ENCODE assay signal across 27 mouse cellular contexts in the genomic region with DNA sequence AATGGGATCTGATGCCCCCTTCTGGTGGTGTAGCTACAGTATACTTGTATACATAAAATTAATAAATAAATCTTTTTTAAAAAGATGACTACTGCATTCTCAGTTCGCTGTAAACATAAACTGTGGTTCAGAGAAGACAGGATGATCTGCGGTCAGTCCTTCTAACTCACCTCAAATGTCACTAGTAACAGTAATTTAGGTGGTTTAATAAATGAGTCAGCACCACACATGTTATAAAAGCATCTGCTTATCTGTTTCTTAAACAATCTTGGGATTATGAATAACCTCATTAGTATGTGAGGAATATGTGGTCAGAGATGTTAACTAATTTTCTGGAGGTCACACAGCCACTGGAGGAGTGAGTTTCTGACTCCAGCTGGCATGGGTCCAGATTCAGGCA.
DNase-seq lines count a peak whose midpoint lies in the region; ATAC-seq and TF ChIP-seq lines count a peak whose summit lies in the region.
"Had no signal": no experiment of that assay in that cellular context is flagged by ENCODE, and none has a peak within 500 bp of the region (broad histone marks: within the 10 kb centered on the region; RNA-seq: fewer than 3 reads in every experiment).

No protein-coding gene starts in this region.

- TF ChIP-seq EP300 in stomach, postnatal 0 days (optimal IDR thresholded peaks at IDR 0.05), result no peak

- no peak overlapping the region for H3K4me3 ChIP-seq in midbrain, embryonic 16.5 days (ENCODE audit: low read depth, low read length)
- no peak overlapping the region for H3K4me3 ChIP-seq in stomach, postnatal 0 days (ENCODE audit: low read depth, low read length)
- H3K4me3 ChIP-seq: embryonic facial prominence, embryonic 12.5 days; embryonic facial prominence, embryonic 15.5 days; heart, adult 2 months; heart, embryonic 10.5 days; hindbrain, embryonic 12.5 days; hindbrain, embryonic 15.5 days had no signal

- no peak overlapping the region for H3K9ac ChIP-seq in midbrain, embryonic 16.5 days (ENCODE audit: low read depth, low read length)
- H3K9ac ChIP-seq in stomach, postnatal 0 days (ENCODE audit: low read length), result no peak overlapping the region
- H3K9ac ChIP-seq: embryonic facial prominence, embryonic 12.5 days; embryonic facial prominence, embryonic 15.5 days; forebrain, postnatal 0 days; hindbrain, embryonic 12.5 days; hindbrain, embryonic 15.5 days had no signal

- no peaks in the 10 kb centered on the region for H3K36me3 ChIP-seq in midbrain, embryonic 16.5 days (ENCODE audit: control insufficient read depth, insufficient read depth, low read length)
- no peaks in the 10 kb centered on the region for H3K36me3 ChIP-seq in stomach, postnatal 0 days (ENCODE audit: control insufficient read depth, insufficient read depth, low read length)
- H3K36me3 ChIP-seq: embryonic facial prominence, embryonic 12.5 days; embryonic facial prominence, embryonic 15.5 days; G1E; heart, embryonic 10.5 days; hindbrain, embryonic 12.5 days; hindbrain, embryonic 15.5 days had no signal

- no peaks in the 10 kb centered on the region for H3K27me3 ChIP-seq in midbrain, embryonic 16.5 days (ENCODE audit: control insufficient read depth, insufficient read depth, low read depth, low read length)
- H3K27me3 ChIP-seq in stomach, postnatal 0 days (ENCODE audit: control insufficient read depth, insufficient read depth, low read length), result no peaks in the 10 kb centered on the region
- H3K27me3 ChIP-seq: CH12.LX; embryonic facial prominence, embryonic 12.5 days; embryonic facial prominence, embryonic 15.5 days; hindbrain, embryonic 12.5 days; hindbrain, embryonic 15.5 days had no signal

- H3K4me2 ChIP-seq in midbrain, embryonic 16.5 days (ENCODE audit: low read length), result no peak overlapping the region
- H3K4me2 ChIP-seq in stomach, postnatal 0 days (replicated peaks; ENCODE audit: low read depth), result no peak overlapping the region
- H3K4me2 ChIP-seq: embryonic facial prominence, embryonic 12.5 days; embryonic facial prominence, embryonic 15.5 days; hindbrain, embryonic 12.5 days; hindbrain, embryonic 15.5 days had no signal

- ATAC-seq in CD4-positive, CD25-positive, alpha-beta regulatory T cell, adult 4 months, result peak; percentile 75
- ATAC-seq in megakaryocyte, adult 5-6 weeks (ENCODE audit: poor library complexity, severe bottlenecking), result no peak
- no peak for ATAC-seq in midbrain, embryonic 16.5 days
- ATAC-seq in stomach, postnatal 0 days (ENCODE audit: low FRiP score, low TSS enrichment), result no peak
- ATAC-seq: forebrain, embryonic 14.5 days; forebrain, postnatal 0 days; intestine, embryonic 16.5 days had no signal

- no peak overlapping the region for H3K27ac ChIP-seq in midbrain, embryonic 16.5 days (ENCODE audit: low read length)
- H3K27ac ChIP-seq in stomach, postnatal 0 days (replicated peaks), result no peak overlapping the region
- H3K27ac ChIP-seq: embryonic facial prominence, embryonic 12.5 days; embryonic facial prominence, embryonic 15.5 days; heart, adult 2 months; heart, embryonic 10.5 days; hindbrain, embryonic 12.5 days; hindbrain, embryonic 15.5 days had no signal

- no peaks in the 10 kb centered on the region; the same call in 1 of the 2 replicates for H3K4me1 ChIP-seq in midbrain, embryonic 16.5 days (ENCODE audit: control insufficient read depth, insufficient read depth, low read length)
- H3K4me1 ChIP-seq in stomach, postnatal 0 days (replicated peaks; ENCODE audit: control insufficient read depth, insufficient read depth), result no peaks in the 10 kb centered on the region
- H3K4me1 ChIP-seq: embryonic facial prominence, embryonic 15.5 days; hindbrain, embryonic 12.5 days; hindbrain, embryonic 15.5 days had no signal

- DNase-seq in 3134 (ENCODE audit: extremely low read depth, insufficient read length, low spot score) (peak; percentile 23), 416B (ENCODE audit: low read depth) (peak; percentile 33)
- peak; percentile 63 for DNase-seq in induced T-regulatory cell, adult 2 months (ENCODE audit: low read depth)
- DNase-seq in ovary, postnatal 10 days (ENCODE audit: low spot score), result no peak
- no peak for DNase-seq in stomach, postnatal 0 days (ENCODE audit: low spot score)
- DNase-seq: adrenal gland, postnatal 10 days; adrenal gland, postnatal 36 days; B cell, adult 2 months; cerebellum, adult 18-20 months; cerebellum, adult 9-11 months; cerebellum, postnatal 25 days; forebrain, postnatal 0 days; gastrocnemius, postnatal 25 days; heart, adult 2 months; kidney, adult 18-20 months had no signal

- WGBS in midbrain, embryonic 16.5 days, result 96% methylated on average over 2 of the region's 2 CpGs
- 91% methylated on average over 2 of the region's 2 CpGs for WGBS in stomach, postnatal 0 days

- H3K9me3 ChIP-seq in midbrain, embryonic 16.5 days (replicated peaks; ENCODE audit: control insufficient read depth, low read length, poor library complexity, severe bottlenecking), result no peaks in the 10 kb centered on the region
- H3K9me3 ChIP-seq in stomach, postnatal 0 days (ENCODE audit: control insufficient read depth, low read length), result no peaks in the 10 kb centered on the region
- H3K9me3 ChIP-seq: embryonic facial prominence, embryonic 12.5 days; embryonic facial prominence, embryonic 15.5 days; heart, embryonic 10.5 days; hindbrain, embryonic 12.5 days; hindbrain, embryonic 15.5 days had no signal

- no peak for TF ChIP-seq CTCF in stomach, postnatal 0 days (IDR thresholded peaks at IDR 0.05; ENCODE audit: low read depth)

Comparison
In these comparisons a context has a peak if more than half of its experiments do, and no peak if none do; other contexts are left out.
1. DNase-seq: peak in 3134 (single experiment), 416B (single experiment) and induced T-regulatory cell, adult 2 months (single experiment); none in ovary, postnatal 10 days (single experiment) and stomach, postnatal 0 days (single experiment).